Mouse (Mus musculus): ENCODE results near the gene Tmem104. TPM values are rescaled to one million over a fixed set of nuclear protein-coding genes. Genes with fewer than 3 reads are reported as not detected.
A peak's percentile ranks its signal among the peaks of the same experiment; 100 is the strongest.

The Tmem104 gene
- total RNA-seq, 1 experiment from 2014 or later: 9.0 TPM

- DNase-seq: peak; percentile 54
Measured at GRCm38 (mm10) chr11:115264862-115265668, 77.8 kb downstream of the Tmem104 start.

GRCm38 (mm10) chr11:115265771-115266399 is 78.6 kb downstream of the Tmem104 start:
- DNase-seq: no peak

GRCm38 (mm10) chr11:115266400-115266778 is 79.1 kb downstream of the Tmem104 start:
- DNase-seq: peak; percentile 56

- peak; percentile 47 for DNase-seq
Measured at GRCm38 (mm10) chr11:115267061-115267883, 80.0 kb downstream of the Tmem104 start, which contains the start of gene Grin2c. Gene Grin2c, minus strand, starts transcription at chr11:115267243.

- DNase-seq: no peak
Measured at GRCm38 (mm10) chr11:115267958-115268357, 80.7 kb downstream of the Tmem104 start.

- no peak for DNase-seq
Measured at GRCm38 (mm10) chr11:115269330-115270066, 82.2 kb downstream of the Tmem104 start.

GRCm38 (mm10) chr11:115270148-115270861 is 83.0 kb downstream of the Tmem104 start:
- peak; percentile 89 for DNase-seq

- DNase-seq: no peak
Measured at GRCm38 (mm10) chr11:115271052-115271451, 83.8 kb downstream of the Tmem104 start.

GRCm38 (mm10) chr11:115271481-115271880 is 84.2 kb downstream of the Tmem104 start:
- DNase-seq: no peak

GRCm38 (mm10) chr11:115272894-115273498 is 85.7 kb downstream of the Tmem104 start:
- DNase-seq: peak; percentile 80

- DNase-seq: no peak
Measured at GRCm38 (mm10) chr11:115273735-115274134, 86.4 kb downstream of the Tmem104 start.

- no peak for DNase-seq
Measured at GRCm38 (mm10) chr11:115274178-115274577, 86.9 kb downstream of the Tmem104 start.

- peak; percentile 59 for DNase-seq
Measured at GRCm38 (mm10) chr11:115274771-115275170, 87.5 kb downstream of the Tmem104 start.

GRCm38 (mm10) chr11:115275509-115275908 is 88.2 kb downstream of the Tmem104 start:
- DNase-seq: peak; percentile 69

GRCm38 (mm10) chr11:115275954-115276353 is 88.7 kb downstream of the Tmem104 start:
- no peak for DNase-seq

GRCm38 (mm10) chr11:115276780-115277603 is 89.7 kb downstream of the Tmem104 start, which contains the start of gene Fdxr:
Gene Fdxr, minus strand, starts transcription at chr11:115277050.
- peak; percentile 99 for DNase-seq

- no peak for DNase-seq
Measured at GRCm38 (mm10) chr11:115277604-115277975, 90.3 kb downstream of the Tmem104 start.

- DNase-seq: no peak
Measured at GRCm38 (mm10) chr11:115278176-115278575, 90.9 kb downstream of the Tmem104 start.

- no peak for DNase-seq
Measured at GRCm38 (mm10) chr11:115279726-115280125, 92.4 kb downstream of the Tmem104 start.

- DNase-seq: peak; percentile 77
Measured at GRCm38 (mm10) chr11:115282295-115282694, 95.0 kb downstream of the Tmem104 start.

Measured in adrenal gland, postnatal 14 days (tissue).